Mouse (Mus musculus) cerebellum, adult 2 months (tissue): Measurements from ENCODE around the gene Add2. TPM values are rescaled to one million over a fixed set of nuclear protein-coding genes. Genes with fewer than 3 reads are reported as not detected.

Experiments used
- DNase-seq, 2 experiments: peaks; one replicate each; pipeline ENCODE4 v3.0.0; 2021
- H3K27ac ChIP-seq: fragments of 200-500 bp; 2 replicates; pipeline ENCODE4 v1.5.1; 2012; ENCODE audit warnings: low read length, control low read depth, inconsistent platforms; ENCODE audit not compliant: insufficient read depth
- H3K27me3 ChIP-seq: fragments of 200-500 bp; 2 replicates; pipeline ENCODE4 v1.6.1; 2012; ENCODE audit warnings: inconsistent platforms, mild to moderate bottlenecking, low read length, moderate library complexity; ENCODE audit not compliant: control insufficient read depth, insufficient read depth
- H3K4me1 ChIP-seq: fragments of 200-500 bp; 2 replicates; pipeline ENCODE4 v1.6.1; 2011; ENCODE audit warnings: low read length; ENCODE audit not compliant: control insufficient read depth, insufficient read depth
- H3K4me3 ChIP-seq: fragments of 200-500 bp; replicated peaks from 2 replicates; pipeline ENCODE3; 2011; ENCODE audit warnings: mild to moderate bottlenecking, low read depth, low read length, control low read depth; ENCODE audit not compliant: insufficient read depth
- CTCF ChIP-seq: fragments of 200-500 bp; IDR thresholded peaks from 2 replicates; pipeline ENCODE4 v1.5.1; 2011; ENCODE audit warnings: low read depth, mild to moderate bottlenecking, control low read depth, low read length, moderate library complexity, borderline replicate concordance; ENCODE audit not compliant: insufficient read depth
- POLR2A ChIP-seq: fragments of 200-500 bp; IDR thresholded peaks from 2 replicates; pipeline ENCODE4 v1.6.1; 2011; ENCODE audit warnings: low read length, control low read depth, borderline replicate concordance; ENCODE audit not compliant: insufficient read depth
- WGBS: fragments of 180-500 bp; shearing (Covaris S2); methylation state at CpG from one replicate; pipeline ENCODE4 v1.1.7; 2018; 5-methylcytosine and 5-hydroxymethylcytosine counted together
- polyA plus RNA-seq: library from polyadenylated mRNA; depleted of rRNA; stranded (reverse); fragments of >200 nt; gene quantifications from 2 replicates; pipeline ENCODE4 v1.2.3, GENCODE M21; 2012

Gene Add2
- polyA plus RNA-seq, 1 experiment = 54.9 TPM

- DNase-seq = no peak
- 26% methylated on average over 10 of the region's 10 CpGs for WGBS
- TF ChIP-seq CTCF (no peak), POLR2A (no peak)
- Histone ChIP-seq H3K4me1 (peaks cover 9% of the 10 kb centered on the region), H3K27me3 (no peaks in the 10 kb centered on the region), H3K4me3 (no peak overlapping the region), H3K27ac (no peak overlapping the region)
Observed at GRCm38 (mm10) chr6:86096733-86097132, 68.3 kb downstream of the Add2 start.

GRCm38 (mm10) chr6:86097155-86097554 is 68.7 kb downstream of the Add2 start:
- DNase-seq = no peak
- TF ChIP-seq CTCF (no peak), POLR2A (no peak)
- Histone ChIP-seq H3K4me1 (peaks cover 13% of the 10 kb centered on the region), H3K27me3 (no peaks in the 10 kb centered on the region), H3K27ac (no peak overlapping the region), H3K4me3 (no peak overlapping the region)
- WGBS = 52% methylated on average over 4 of the region's 4 CpGs

- DNase-seq = no peak
- WGBS = 76% methylated on average over 4 of the region's 4 CpGs
- peak; percentile 24; the same call in 1 of the 2 replicates for TF ChIP-seq CTCF
- no peak for TF ChIP-seq POLR2A
- Histone ChIP-seq H3K27me3 (no peaks in the 10 kb centered on the region), H3K4me1 (peaks cover 29% of the 10 kb centered on the region), H3K27ac (no peak overlapping the region), H3K4me3 (no peak overlapping the region)
Observed at GRCm38 (mm10) chr6:86099003-86099402, 70.5 kb downstream of the Add2 start.

- H3K4me3 ChIP-seq = no peak overlapping the region
- WGBS = 80% methylated on average over 5 of the region's 5 CpGs
- peak overlapping the region; percentile 98 for H3K27ac ChIP-seq
- H3K27me3 ChIP-seq = no peaks in the 10 kb centered on the region
- TF ChIP-seq POLR2A = no peak
- no peak for TF ChIP-seq CTCF
- H3K4me1 ChIP-seq = peaks cover 27% of the 10 kb centered on the region
- no peak for DNase-seq
Observed at GRCm38 (mm10) chr6:86101451-86101850, 73.0 kb downstream of the Add2 start.

- peak; percentile 69 to 84 for DNase-seq
- no peaks in the 10 kb centered on the region for H3K27me3 ChIP-seq
- peaks cover 22% of the 10 kb centered on the region for H3K4me1 ChIP-seq
- 32% methylated on average over 5 of the region's 5 CpGs for WGBS
- TF ChIP-seq CTCF (no peak), POLR2A (peak; percentile 25; the same call in 1 of the 2 replicates)
- H3K4me3 ChIP-seq = no peak overlapping the region
- H3K27ac ChIP-seq = peak overlapping the region; percentile 98
Observed at GRCm38 (mm10) chr6:86102874-86103273, 74.4 kb downstream of the Add2 start.

- Histone ChIP-seq H3K4me3 (no peak overlapping the region), H3K4me1 (peaks cover 22% of the 10 kb centered on the region), H3K27ac (peak overlapping the region; percentile 98), H3K27me3 (no peaks in the 10 kb centered on the region)
- WGBS = 86% methylated on average over 4 of the region's 4 CpGs
- TF ChIP-seq CTCF (no peak), POLR2A (no peak)
- DNase-seq = no peak
Observed at GRCm38 (mm10) chr6:86103614-86104013, 75.1 kb downstream of the Add2 start.

- TF ChIP-seq CTCF (no peak), POLR2A (no peak)
- no peak overlapping the region for H3K27ac ChIP-seq
- 82% methylated on average over 4 of the region's 4 CpGs for WGBS
Observed at GRCm38 (mm10) chr6:86104719-86105118, 76.2 kb downstream of the Add2 start.

GRCm38 (mm10) chr6:86106045-86106444 is 77.6 kb downstream of the Add2 start:
- Histone ChIP-seq H3K4me3 (no peak overlapping the region), H3K4me1 (peaks cover 22% of the 10 kb centered on the region), H3K27ac (no peak overlapping the region), H3K27me3 (no peaks in the 10 kb centered on the region)
- TF ChIP-seq POLR2A (no peak), CTCF (no peak)
- DNase-seq = no peak
- WGBS = 87% methylated on average over 12 of the region's 12 CpGs

More at GRCm38 (mm10) chr6:86104719-86105118, 76.2 kb downstream of the Add2 start:
- H3K4me1 ChIP-seq = peaks cover 22% of the 10 kb centered on the region
- H3K27me3 ChIP-seq = no peaks in the 10 kb centered on the region
- no peak for DNase-seq
- H3K4me3 ChIP-seq = no peak overlapping the region
